In genomic region chr11:120938795-120939194, GRCm38 (mm10) we compare ENCODE assay signal across 14 mouse cellular contexts. TPM values are rescaled to one million over a fixed set of nuclear protein-coding genes. Genes with fewer than 3 reads are reported as not detected.
A peak's percentile ranks its signal among the peaks of the same experiment; 100 is the strongest.
DNase-seq lines count a peak whose midpoint lies in the region; ATAC-seq and TF ChIP-seq lines count a peak whose summit lies in the region.
"Had no signal": no experiment of that assay in that cellular context is flagged by ENCODE, and none has a peak within 500 bp of the region (broad histone marks: within the 10 kb centered on the region; RNA-seq: fewer than 3 reads in every experiment).

No protein-coding gene starts in this region.

- TF ChIP-seq CTCF in bone marrow, adult 2 months (IDR thresholded peaks at IDR 0.05; ENCODE audit: control insufficient read depth, insufficient read depth, low read length), result no peak

- ATAC-seq in liver, embryonic 12.5 days, result peak; percentile 76
- no peak for ATAC-seq in inflammation-experienced regulatory T-cells, adult 6 months
- ATAC-seq: forebrain, embryonic 13.5 days had no signal

- TF ChIP-seq POLR2A in bone marrow, adult 2 months (IDR thresholded peaks at IDR 0.05; ENCODE audit: borderline replicate concordance, control insufficient read depth, low read depth, low read length), result no peak

- H3K9me3 ChIP-seq in liver, embryonic 12.5 days (replicated peaks), result no peaks in the 10 kb centered on the region
- H3K9me3 ChIP-seq in hindbrain, embryonic 10.5 days, result no peaks in the 10 kb centered on the region
- H3K9me3 ChIP-seq: forebrain, embryonic 13.5 days; heart, embryonic 15.5 days had no signal

- H3K4me2 ChIP-seq in liver, embryonic 12.5 days, result peak overlapping the region; percentile 21
- H3K4me2 ChIP-seq: forebrain, embryonic 13.5 days; heart, embryonic 15.5 days had no signal

- peak; percentile 92 for DNase-seq in heart, adult 11 months
- DNase-seq in heart, adult 9 months (ENCODE audit: low spot score in 2 of 2), result no peak
- peak; percentile 38 to 46 for DNase-seq in natural killer cell, adult 2 months (ENCODE audit: low spot score in 2 of 2)
- no peak for DNase-seq in hindbrain, embryonic 10.5 days (ENCODE audit: low spot score)
- DNase-seq in adrenal gland, adult 18-20 months (ENCODE audit: low spot score in 2 of 2), result no peak
- DNase-seq: B cell, adult 2 months; kidney, adult 2 months; right cerebral cortex, postnatal 4 days; thymus, postnatal 4 days had no signal

- 11% methylated on average over 4 of the region's 4 CpGs for WGBS in bone marrow, adult 2 months
- 8% methylated on average over 4 of the region's 4 CpGs for WGBS in liver, embryonic 12.5 days (ENCODE audit: insufficient replicate concordance)
- WGBS in hindbrain, embryonic 10.5 days, result 42% methylated on average over 4 of the region's 4 CpGs

- H3K4me3 ChIP-seq in bone marrow, adult 2 months (replicated peaks; ENCODE audit: control insufficient read depth, low read depth, low read length), result no peak overlapping the region
- no peak overlapping the region for H3K4me3 ChIP-seq in liver, embryonic 12.5 days
- no peak overlapping the region for H3K4me3 ChIP-seq in hindbrain, embryonic 10.5 days
- H3K4me3 ChIP-seq: forebrain, embryonic 13.5 days; heart, embryonic 15.5 days had no signal

- H3K36me3 ChIP-seq in liver, embryonic 12.5 days, result no peaks in the 10 kb centered on the region
- no peaks in the 10 kb centered on the region for H3K36me3 ChIP-seq in hindbrain, embryonic 10.5 days
- H3K36me3 ChIP-seq: heart, embryonic 15.5 days had no signal

- peaks cover 2% of the 10 kb centered on the region; the same call in 1 of the 2 replicates for H3K4me1 ChIP-seq in bone marrow, adult 2 months (ENCODE audit: control insufficient read depth, insufficient read depth, low read length)
- peaks cover 25% of the 10 kb centered on the region for H3K4me1 ChIP-seq in liver, embryonic 12.5 days
- H3K4me1 ChIP-seq in hindbrain, embryonic 10.5 days (replicated peaks), result peaks cover 10% of the 10 kb centered on the region
- H3K4me1 ChIP-seq: forebrain, embryonic 13.5 days; heart, embryonic 15.5 days had no signal

- H3K27ac ChIP-seq in bone marrow, adult 2 months (ENCODE audit: control insufficient read depth, insufficient read depth, low read depth, low read length, poor library complexity), result peak overlapping the region; percentile 86
- H3K27ac ChIP-seq in liver, embryonic 12.5 days, result peak overlapping the region; percentile 62
- no peak overlapping the region for H3K27ac ChIP-seq in hindbrain, embryonic 10.5 days
- H3K27ac ChIP-seq: forebrain, embryonic 13.5 days; heart, embryonic 15.5 days had no signal

- H3K27me3 ChIP-seq in liver, embryonic 12.5 days (replicated peaks), result peaks cover 5% of the 10 kb centered on the region; the same call in 1 of the 2 replicates
- no peaks in the 10 kb centered on the region for H3K27me3 ChIP-seq in hindbrain, embryonic 10.5 days (ENCODE audit: insufficient read depth, poor library complexity, severe bottlenecking)
- H3K27me3 ChIP-seq: forebrain, embryonic 13.5 days; heart, embryonic 15.5 days had no signal

- no peak overlapping the region; the same call in 1 of the 2 replicates for H3K9ac ChIP-seq in liver, embryonic 12.5 days
- H3K9ac ChIP-seq: forebrain, embryonic 13.5 days; heart, embryonic 15.5 days had no signal

RNA-seq across cellular contexts. Expression of gene Ccdc57, which starts 6.1 kb away (rescaled TPM):
- 2.7 and 14.6 TPM in 2 replicates for polyA plus RNA-seq in bone marrow, adult 2 months (2011; ENCODE audit: insufficient read depth, insufficient read length, low replicate concordance, missing spikeins)
- 2.9 and 3.2 TPM in 2 replicates for polyA plus RNA-seq in liver, embryonic 12.5 days (2016; fragmentation: Nextera tagmentation; extraction: Ambion mirVana)
- polyA plus RNA-seq in hindbrain, embryonic 10.5 days (2016; fragmentation: Nextera tagmentation; extraction: Ambion mirVana), result 6.1 and 6.4 TPM in 2 replicates
- under 1 TPM; 0.35 to 0.45 (median 0.42) TPM for polyA plus RNA-seq in inflammation-experienced regulatory T-cells, adult 6 months (2017; shearing (Covaris generic))
- 10 to 100 TPM; 12.8 to 21.3 TPM for total RNA-seq in adrenal gland, adult 18-20 months (2021)

RNA-seq across cellular contexts. Expression of gene Slc16a3, which starts 9.5 kb away (rescaled TPM):
- 14.3 and 50.1 TPM in 2 replicates for polyA plus RNA-seq in bone marrow, adult 2 months (2011; ENCODE audit: insufficient read depth, insufficient read length, low replicate concordance, missing spikeins)
- 166 and 170 TPM in 2 replicates for polyA plus RNA-seq in liver, embryonic 12.5 days (2016; fragmentation: Nextera tagmentation; extraction: Ambion mirVana)
- 111 and 204 TPM in 2 replicates for polyA plus RNA-seq in hindbrain, embryonic 10.5 days (2016; fragmentation: Nextera tagmentation; extraction: Ambion mirVana)
- polyA plus RNA-seq in inflammation-experienced regulatory T-cells, adult 6 months (2017; shearing (Covaris generic)), result 1 to 10 TPM; 2.9 to 4.0 (median 3.4) TPM
- total RNA-seq in adrenal gland, adult 18-20 months (2021), result 1 to 10 TPM; 1.3 to 4.4 TPM

RNA-seq across cellular contexts. Expression of gene Csnk1d, which starts 52.3 kb away (rescaled TPM):
- polyA plus RNA-seq in bone marrow, adult 2 months (2011; ENCODE audit: insufficient read depth, insufficient read length, low replicate concordance, missing spikeins), result 35.6 and 58.3 TPM in 2 replicates
- 58.4 and 61.1 TPM in 2 replicates for polyA plus RNA-seq in liver, embryonic 12.5 days (2016; fragmentation: Nextera tagmentation; extraction: Ambion mirVana)
- polyA plus RNA-seq in hindbrain, embryonic 10.5 days (2016; fragmentation: Nextera tagmentation; extraction: Ambion mirVana), result 124 and 134 TPM in 2 replicates
- 10 to 100 TPM; 56.0 to 64.3 (median 61.4) TPM for polyA plus RNA-seq in inflammation-experienced regulatory T-cells, adult 6 months (2017; shearing (Covaris generic))
- 100 to 1,000 TPM; 108 to 127 TPM for total RNA-seq in adrenal gland, adult 18-20 months (2021)

Comparison
In these comparisons a context has a peak if more than half of its experiments do, and no peak if none do; other contexts are left out.
1. DNase-seq: peak in heart, adult 11 months (single experiment) and natural killer cell, adult 2 months (2 of 2); none in heart, adult 9 months (0 of 2), hindbrain, embryonic 10.5 days (single experiment) and adrenal gland, adult 18-20 months (0 of 2).